8 mouse cellular contexts compared by ENCODE assay signal in the genomic region with DNA sequence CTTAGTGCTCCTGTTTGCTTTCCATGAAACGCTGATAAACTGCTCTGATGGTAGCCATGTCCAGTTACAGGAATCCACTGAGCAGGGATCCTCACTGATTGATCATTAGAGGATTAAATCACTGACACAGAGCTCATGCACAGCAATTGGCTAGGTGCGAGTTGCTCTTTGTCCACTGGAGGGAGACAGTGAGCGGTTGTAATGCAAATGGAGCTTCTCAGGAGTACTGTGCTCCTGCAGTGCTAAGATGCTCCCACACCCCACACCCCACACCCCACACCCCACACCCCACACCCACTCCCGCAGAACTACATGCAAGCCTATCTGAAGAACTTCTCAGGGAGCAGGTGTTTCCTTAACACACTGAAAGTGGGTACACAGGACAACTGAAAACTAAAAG. TPM values are rescaled to one million over a fixed set of nuclear protein-coding genes. Genes with fewer than 3 reads are reported as not detected.
DNase-seq lines count a peak whose midpoint lies in the region; ATAC-seq and TF ChIP-seq lines count a peak whose summit lies in the region.
"Not testable (repeated sequence)": the region's sequence is repeated elsewhere in the genome, so short reads cannot be mapped to it uniquely, and the experiment has no call there.

No protein-coding gene starts in this region.

- H3K9me3 ChIP-seq in E14TG2a.4 (ENCODE audit: low read length); hindbrain, embryonic 14.5 days (ENCODE audit: control insufficient read depth, low read length); lung, embryonic 14.5 days (ENCODE audit: low read depth, low read length); neural tube, embryonic 14.5 days (ENCODE audit: control insufficient read depth, low read length): not testable (repeated sequence)

- not testable (repeated sequence) for H3K9ac ChIP-seq in hindbrain, embryonic 14.5 days; lung, embryonic 14.5 days; neural tube, embryonic 14.5 days (replicated peaks; ENCODE audit: low read depth, low read length)

- H3K27ac ChIP-seq in cerebellum, adult 2 months (ENCODE audit: insufficient read depth, low read length); hindbrain, embryonic 14.5 days; layer of hippocampus, adult 2 months; lung, embryonic 14.5 days (ENCODE audit: low read depth); neural tube, embryonic 14.5 days (ENCODE audit: low read depth, low read length): not testable (repeated sequence)

- DNase-seq in cerebellum, adult 2 months: peak; percentile 18 to 31
- DNase-seq in forelimb bud, embryonic 11.5 days (ENCODE audit: low read depth, low spot score): peak; percentile 32
- peak; percentile 58 for DNase-seq in hindbrain, embryonic 14.5 days (ENCODE audit: low spot score)
- peak; percentile 67 to 86 for DNase-seq in layer of hippocampus, adult 2 months (ENCODE audit: low spot score in 2 of 2)
- DNase-seq in lung, embryonic 14.5 days: peak; percentile 81
- DNase-seq in testis, postnatal 10 days (ENCODE audit: low spot score): peak; percentile 74

- not testable (repeated sequence) for H3K36me3 ChIP-seq in E14TG2a.4 (ENCODE audit: insufficient read depth, low read length); hindbrain, embryonic 14.5 days (replicated peaks; ENCODE audit: control insufficient read depth, insufficient read depth); lung, embryonic 14.5 days (ENCODE audit: insufficient read depth); neural tube, embryonic 14.5 days (ENCODE audit: control insufficient read depth, insufficient read depth, low read length)

- TF ChIP-seq CTCF in E14TG2a.4 (conservative IDR thresholded peaks at IDR 0.05; ENCODE audit: low read length): peak; percentile 58
- 0 out of 2 replicates have a peak, but pooled peaks have one; percentile 7 for TF ChIP-seq CTCF in cerebellum, adult 2 months (IDR thresholded peaks at IDR 0.05; ENCODE audit: borderline replicate concordance, insufficient read depth, low read depth, low read length)
- TF ChIP-seq CTCF in layer of hippocampus, adult 2 months (conservative IDR thresholded peaks at IDR 0.05): peak; percentile 78
- TF ChIP-seq CTCF in lung, embryonic 14.5 days (IDR thresholded peaks at IDR 0.05; ENCODE audit: low read depth): peak; percentile 68

- not testable (repeated sequence) for H3K27me3 ChIP-seq in E14TG2a.4 (ENCODE audit: insufficient read depth, low read length); cerebellum, adult 2 months (ENCODE audit: control insufficient read depth, insufficient read depth, low read length); hindbrain, embryonic 14.5 days (ENCODE audit: control insufficient read depth, insufficient read depth, low read length); lung, embryonic 14.5 days (ENCODE audit: insufficient read depth, low read length); neural tube, embryonic 14.5 days (ENCODE audit: control insufficient read depth, insufficient read depth, low read length)

- not testable (repeated sequence) for H3K4me1 ChIP-seq in E14TG2a.4 (replicated peaks; ENCODE audit: low read depth, low read length); cerebellum, adult 2 months (ENCODE audit: control insufficient read depth, insufficient read depth, low read length); hindbrain, embryonic 14.5 days (replicated peaks; ENCODE audit: control insufficient read depth, insufficient read depth, low read length); lung, embryonic 14.5 days (ENCODE audit: insufficient read depth); neural tube, embryonic 14.5 days (ENCODE audit: control insufficient read depth, insufficient read depth, low read length)

- 4% methylated on average over 4 of the region's 4 CpGs for WGBS in cerebellum, adult 2 months
- WGBS in hindbrain, embryonic 14.5 days: 8% methylated on average over 4 of the region's 4 CpGs
- 9% methylated on average over 4 of the region's 4 CpGs for WGBS in lung, embryonic 14.5 days
- WGBS in neural tube, embryonic 14.5 days: 6% methylated on average over 4 of the region's 4 CpGs

- H3K4me2 ChIP-seq in hindbrain, embryonic 14.5 days (replicated peaks); lung, embryonic 14.5 days; neural tube, embryonic 14.5 days (ENCODE audit: low read depth, low read length): not testable (repeated sequence)

- not testable (repeated sequence) for TF ChIP-seq POLR2A in cerebellum, adult 2 months (IDR thresholded peaks at IDR 0.05; ENCODE audit: borderline replicate concordance, insufficient read depth, low read length)

- H3K4me3 ChIP-seq in E14TG2a.4 (replicated peaks; ENCODE audit: low read length); cerebellum, adult 2 months (replicated peaks; ENCODE audit: insufficient read depth, low read depth, low read length); hindbrain, embryonic 14.5 days (replicated peaks; ENCODE audit: low read length); layer of hippocampus, adult 2 months; lung, embryonic 14.5 days (ENCODE audit: low read depth, low read length); neural tube, embryonic 14.5 days (ENCODE audit: low read depth, low read length): not testable (repeated sequence)

- ATAC-seq in hindbrain, embryonic 14.5 days (ENCODE audit: low FRiP score): peak; percentile 68; the same call in 1 of the 2 replicates
- ATAC-seq in lung, embryonic 14.5 days (ENCODE audit: insufficient read depth): peak; percentile 58; the same call in 1 of the 2 replicates
- peak; percentile 76 for ATAC-seq in neural tube, embryonic 14.5 days (ENCODE audit: low read depth)

RNA-seq across cellular contexts. Expression of a gene that starts 10.7 kb away (rescaled TPM):
- polyA plus RNA-seq in cerebellum, adult 2 months (2012; rRNA removed): 0.32 and 0.33 TPM in 2 replicates
- 1.3 and 1.6 TPM in 2 replicates for polyA plus RNA-seq in hindbrain, embryonic 14.5 days (2014; fragmentation: Nextera tagmentation; extraction: Ambion mirVana)
- under 1 TPM; 0.13 to 0.37 TPM for total RNA-seq in layer of hippocampus, adult 2 months (2021)
- polyA plus RNA-seq in lung, embryonic 14.5 days (2014; fragmentation: Nextera tagmentation; extraction: Ambion mirVana): 2.8 TPM in 2 replicates
- 1.6 and 2.4 TPM in 2 replicates for polyA plus RNA-seq in neural tube, embryonic 14.5 days (2014; fragmentation: Nextera tagmentation; extraction: Ambion mirVana)

Comparison
In these comparisons a context has a peak if more than half of its experiments do, and no peak if none do; other contexts are left out.
1. CTCF ChIP-seq: peak in every context shown above with its lines; median percentile 78 in layer of hippocampus, adult 2 months; 68 in lung, embryonic 14.5 days; 58 in E14TG2a.4; 7 in cerebellum, adult 2 months.
2. DNase-seq: peak in every context shown above with its lines; median percentile 81 in lung, embryonic 14.5 days; 76 in layer of hippocampus, adult 2 months; 74 in testis, postnatal 10 days; 58 in hindbrain, embryonic 14.5 days; 32 in forelimb bud, embryonic 11.5 days; 24 in cerebellum, adult 2 months.